Mouse (Mus musculus) embryo, embryonic 11 days (tissue): ENCODE data around the gene Zbed4.
"Not testable (repeated sequence)": the region's sequence is repeated elsewhere in the genome, so short reads cannot be mapped to it uniquely, and the experiment has no call there.

Experiments
- DNase-seq: peaks from one replicate; pipeline ENCODE4 v3.0.0-alpha.2; 2015

Gene Zbed4

DNA sequence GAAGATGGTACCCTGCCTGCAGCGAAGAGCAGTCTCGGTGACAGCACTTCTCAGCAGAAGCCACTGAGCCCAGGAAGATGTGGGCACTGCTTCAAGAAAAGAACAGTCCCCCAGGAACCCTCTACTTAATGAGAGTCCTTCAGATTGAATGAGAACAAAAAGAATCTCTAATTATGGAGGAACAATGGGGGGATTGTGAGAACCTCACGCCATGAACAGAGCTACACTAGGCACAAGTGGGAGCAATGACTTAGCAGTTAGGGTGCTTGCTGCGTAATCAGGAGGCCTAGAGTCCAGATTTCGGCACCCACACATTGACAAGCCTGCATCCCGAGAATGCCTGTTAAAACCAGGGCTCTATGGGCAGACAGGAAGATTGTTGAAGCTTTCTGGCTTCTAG lies 10.1 kb upstream of the Zbed4 start:
- DNase-seq: no peak

DNA sequence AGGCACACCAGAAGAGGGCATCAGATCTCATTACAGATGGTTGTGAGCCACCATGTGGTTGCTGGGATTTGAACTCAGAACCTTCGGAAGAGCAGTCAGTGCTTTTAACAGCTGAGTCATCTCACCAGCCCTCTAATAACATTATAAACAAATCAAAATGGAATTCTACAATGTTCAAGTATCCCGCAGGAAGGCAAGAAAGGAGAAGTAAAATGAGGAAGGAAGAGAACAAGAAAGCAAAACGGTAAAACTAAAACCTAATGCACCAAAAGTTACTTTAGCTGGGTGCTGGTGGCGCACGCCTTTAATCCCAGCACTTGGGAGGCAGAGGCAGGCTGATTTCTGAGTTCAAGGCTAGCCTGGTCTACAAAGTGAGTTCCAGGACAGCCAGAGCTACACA lies 8.1 kb upstream of the Zbed4 start:
- not testable (repeated sequence) for DNase-seq

DNA sequence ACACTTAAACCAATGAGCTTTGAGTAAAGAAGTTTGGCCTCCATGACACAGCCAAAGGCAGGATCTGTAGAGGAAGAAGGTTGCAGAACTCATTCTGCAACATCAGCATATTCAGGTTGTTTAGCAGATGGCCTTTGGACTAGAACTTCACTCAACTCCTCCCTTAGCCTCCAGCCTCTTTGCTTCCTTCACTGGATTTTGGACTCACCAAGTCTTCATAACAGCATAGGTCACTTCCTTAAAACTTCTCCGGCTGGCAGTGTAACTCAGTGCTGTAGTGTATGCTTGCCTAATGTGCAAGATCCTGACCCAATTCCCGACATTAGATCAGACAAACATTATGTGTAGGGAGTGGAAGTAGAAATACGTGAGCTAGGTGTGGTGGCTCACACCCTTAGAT lies 6.1 kb upstream of the Zbed4 start:
- no peak for DNase-seq

DNA sequence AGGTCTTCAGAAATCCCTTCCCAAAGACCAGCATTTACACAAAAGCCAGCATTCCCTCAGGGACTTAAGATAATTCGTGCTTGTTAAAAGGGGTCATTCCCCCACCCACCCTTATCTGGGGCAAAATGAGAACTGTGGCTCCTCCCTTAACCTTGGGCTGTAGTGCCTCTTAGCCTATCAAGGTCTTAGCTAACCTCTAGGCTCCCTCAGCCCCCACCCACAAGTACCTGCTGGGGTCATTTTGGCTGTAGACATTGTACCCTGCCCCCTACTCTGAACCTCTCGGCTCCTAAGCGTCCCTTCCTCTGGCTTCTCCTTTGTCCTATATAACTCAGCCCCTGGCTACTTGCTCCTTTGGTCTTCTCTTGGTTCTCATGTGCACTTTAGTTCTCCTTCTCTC lies 5.5 kb upstream of the Zbed4 start:
- DNase-seq: no peak

DNA sequence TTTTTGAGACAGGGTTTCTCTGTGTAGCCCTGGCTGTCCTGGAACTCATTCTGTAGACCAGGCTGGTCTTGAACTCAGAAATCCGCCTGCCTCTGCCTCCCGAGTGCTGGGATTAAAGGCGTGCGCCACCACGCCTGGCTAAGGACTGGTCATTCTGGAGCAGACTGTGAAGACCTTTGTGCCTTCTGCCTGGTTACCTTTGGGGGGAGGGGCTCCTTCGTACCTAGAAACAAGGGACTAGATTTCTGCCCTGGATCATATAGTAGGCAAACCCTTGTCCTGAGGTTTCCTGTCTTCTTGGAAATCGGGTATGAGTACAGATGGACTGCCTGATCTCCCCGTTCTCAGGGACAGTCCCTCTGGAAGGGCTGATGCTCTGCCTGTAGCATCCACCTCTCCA lies 1.8 kb upstream of the Zbed4 start:
- DNase-seq: not testable (repeated sequence)

DNA sequence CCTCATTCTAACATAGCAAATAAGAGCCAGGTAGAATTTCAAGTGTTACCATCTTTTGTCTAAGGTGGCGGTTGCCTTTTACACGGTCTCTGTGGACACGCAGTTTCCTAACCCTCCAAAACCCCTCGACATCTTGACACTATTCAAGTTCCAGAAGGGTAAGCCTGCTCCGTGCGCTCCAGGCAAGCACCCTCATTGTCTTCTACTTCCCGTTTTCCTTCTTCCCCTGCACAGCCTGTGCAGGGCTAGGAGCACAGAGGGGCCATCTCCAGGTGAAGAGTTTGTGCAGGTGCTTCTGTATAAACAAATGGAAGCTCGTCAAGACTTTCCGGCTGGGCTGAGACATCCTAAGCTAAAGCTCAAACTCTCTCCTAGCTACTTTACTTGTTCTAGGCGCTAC lies 1.4 kb upstream of the Zbed4 start:
- no peak for DNase-seq

DNA sequence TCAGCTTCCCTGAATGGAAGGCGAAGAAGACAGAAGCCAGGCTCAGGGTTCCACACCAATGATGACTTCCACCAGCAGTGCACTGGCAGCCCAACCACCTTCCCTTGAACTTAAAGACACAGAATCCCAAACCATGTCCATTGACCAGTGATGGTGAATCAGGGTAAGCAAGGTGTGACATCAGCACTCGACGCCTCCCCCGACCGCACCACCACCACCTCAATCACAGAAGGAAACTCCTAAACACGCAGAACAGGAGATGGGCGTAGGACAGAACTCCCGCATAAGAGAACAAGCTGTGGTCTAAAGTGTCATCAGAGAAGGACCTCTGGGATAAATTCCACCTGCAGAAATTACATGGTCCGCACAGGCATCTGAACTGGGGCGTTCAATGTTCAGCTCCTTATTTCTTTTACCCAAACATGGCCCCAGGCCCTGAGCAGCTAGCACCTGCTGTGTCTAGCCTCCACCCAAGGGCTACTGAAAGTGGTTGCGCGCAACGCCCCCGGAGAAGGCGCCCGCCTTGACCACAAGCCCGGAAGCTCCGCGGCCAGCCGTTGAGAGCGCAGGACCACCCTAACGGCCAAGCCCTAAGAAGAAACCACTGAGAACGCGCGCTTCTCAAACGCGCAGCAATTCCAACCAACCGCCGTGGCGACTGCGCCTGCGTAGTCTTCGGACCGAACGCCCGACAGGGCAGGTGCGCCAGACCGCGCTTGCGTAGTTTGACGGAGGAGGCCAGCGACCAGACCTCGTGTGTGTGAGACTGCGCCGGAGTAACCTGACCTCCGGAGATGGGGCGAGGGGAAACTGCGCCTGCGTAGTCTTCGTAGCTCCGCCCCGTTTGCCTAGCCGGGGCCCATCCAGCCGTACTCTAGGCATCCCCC lies 540 bp upstream of the Zbed4 start:
- DNase-seq: peak; percentile 99

DNA sequence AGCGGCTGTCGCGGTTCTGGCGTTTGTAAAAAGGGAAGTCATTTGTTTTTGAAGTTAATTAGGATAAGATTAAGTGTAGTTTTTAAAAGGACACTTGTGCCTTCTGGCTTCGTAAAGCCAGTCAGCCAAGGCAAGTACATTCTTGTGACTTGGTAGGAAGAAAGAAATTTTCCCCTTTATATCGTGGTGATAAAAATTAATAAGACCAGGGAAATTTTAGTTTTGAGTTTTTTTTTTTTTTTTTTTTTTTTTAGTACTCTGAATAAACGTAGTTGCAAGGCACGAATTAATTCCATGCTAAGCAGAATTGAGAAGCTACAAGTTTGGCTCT lies 908 bp downstream of the Zbed4 start:
- DNase-seq: no peak

DNA sequence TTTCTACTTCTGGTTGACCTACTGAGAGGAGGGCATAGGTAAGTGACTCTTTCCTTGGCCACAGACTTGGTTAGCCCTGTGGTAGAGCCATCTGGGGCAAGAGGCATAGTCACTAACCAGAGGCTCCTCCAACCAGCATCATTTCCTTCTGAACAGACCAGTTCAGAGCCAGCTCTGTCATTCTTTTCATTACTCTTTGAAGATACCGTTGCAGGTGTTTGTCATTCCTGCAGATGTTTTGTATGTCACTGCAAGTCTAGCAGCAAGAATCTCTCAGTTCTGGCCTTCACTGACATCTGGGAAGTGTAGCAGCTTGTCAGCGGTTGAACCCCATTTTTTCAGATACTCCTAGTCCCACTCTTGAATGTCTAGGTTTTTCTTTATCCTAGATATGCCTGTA lies 3.4 kb downstream of the Zbed4 start:
- DNase-seq: no peak

DNA sequence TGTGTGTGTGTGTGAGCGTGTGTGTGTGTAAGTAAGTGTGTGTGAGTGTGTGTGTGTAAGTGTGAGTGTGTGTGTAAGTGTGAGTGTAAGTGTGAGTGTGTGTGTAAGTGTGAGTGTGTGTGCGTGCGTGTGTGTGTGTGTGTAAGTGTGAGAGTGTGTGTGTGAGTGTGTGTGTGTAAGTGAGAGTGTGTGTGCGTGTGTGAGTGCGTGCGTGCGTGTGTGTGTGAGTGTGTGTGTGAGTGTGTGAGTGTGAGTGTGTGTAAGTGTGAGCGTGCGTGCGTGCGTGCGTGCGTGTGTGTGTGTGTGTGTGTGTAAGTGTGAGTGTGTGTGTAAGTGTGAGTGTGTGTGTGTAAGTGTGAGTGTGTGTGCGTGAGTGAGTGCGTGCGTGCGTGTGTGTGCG lies 4.3 kb downstream of the Zbed4 start:
- no peak for DNase-seq

DNA sequence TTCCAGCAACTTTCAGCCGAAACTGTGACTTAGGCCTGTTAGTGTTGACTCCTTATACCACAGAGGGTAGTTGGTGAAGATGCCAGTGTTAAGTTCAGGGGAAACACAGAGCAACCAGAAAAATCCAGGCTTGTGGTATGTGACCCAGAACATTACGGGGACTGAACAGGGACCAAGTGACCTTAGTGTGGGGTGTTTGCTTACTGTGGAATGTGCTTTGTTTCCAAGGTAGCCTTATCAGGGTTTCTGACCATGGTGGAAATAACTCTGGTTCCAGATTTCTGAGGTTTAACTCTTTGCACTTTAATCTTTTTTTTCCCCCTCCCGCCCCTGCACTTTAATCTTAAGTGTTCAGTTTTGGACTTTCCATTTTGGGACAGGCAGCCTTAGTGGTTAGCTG lies 6.6 kb downstream of the Zbed4 start:
- no peak for DNase-seq

DNA sequence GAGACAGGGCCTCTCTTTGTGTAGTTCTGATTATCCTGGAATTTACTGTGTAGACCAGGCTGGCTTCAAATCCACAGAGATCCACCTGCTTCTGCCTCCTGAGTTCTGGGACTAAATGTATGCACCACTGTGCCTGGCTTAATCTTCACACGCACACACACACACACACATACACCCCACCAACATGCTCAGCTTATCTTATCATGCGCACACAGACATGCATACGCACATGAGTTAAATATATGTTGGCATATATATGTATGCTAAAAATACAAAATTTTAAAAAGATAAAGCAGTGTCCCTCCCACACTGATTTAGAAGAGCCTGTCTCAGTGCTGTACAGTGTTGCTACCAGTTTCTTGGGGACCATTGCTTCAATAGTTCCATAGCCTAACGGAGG lies 10.1 kb downstream of the Zbed4 start:
- DNase-seq: no peak

DNA sequence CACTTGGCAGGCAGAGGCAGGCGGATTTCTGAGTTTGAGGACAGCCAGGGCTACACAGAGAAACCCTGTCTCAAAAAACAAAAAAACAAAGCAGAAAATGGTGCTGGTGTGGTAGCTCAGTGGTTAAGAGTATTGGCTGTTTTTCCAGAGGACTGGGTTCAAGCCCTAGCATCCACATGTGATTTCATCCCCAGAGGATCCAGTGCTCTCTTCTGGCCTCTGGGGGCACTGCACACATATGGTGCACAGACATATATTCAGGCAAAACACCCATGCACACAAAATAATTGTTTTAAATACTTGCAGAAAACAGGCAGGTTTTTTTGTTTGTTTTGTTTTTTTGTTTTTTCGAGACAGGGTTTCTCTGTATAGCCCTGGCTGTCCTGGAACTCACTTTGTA lies 14.7 kb downstream of the Zbed4 start:
- peak; percentile 5 for DNase-seq

DNA sequence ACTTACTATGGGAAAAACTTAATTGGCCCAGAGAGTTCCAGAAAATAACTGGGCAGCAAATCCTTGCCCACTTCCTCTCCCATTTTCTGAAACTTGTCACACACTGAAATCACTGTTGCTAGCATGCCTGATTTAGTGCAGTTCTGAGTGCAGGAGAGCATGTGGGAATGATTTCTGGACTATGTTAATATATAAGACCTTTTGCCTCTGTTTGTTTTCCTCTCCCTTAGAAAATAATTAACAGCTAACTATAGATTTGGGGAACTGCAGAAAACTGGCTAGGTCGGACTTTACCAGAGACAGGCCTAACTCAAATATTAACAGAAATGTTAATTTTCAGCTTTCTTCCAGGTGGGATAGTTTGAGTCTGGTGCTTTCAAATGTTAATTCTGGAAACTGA lies 17.1 kb downstream of the Zbed4 start:
- no peak for DNase-seq

DNA sequence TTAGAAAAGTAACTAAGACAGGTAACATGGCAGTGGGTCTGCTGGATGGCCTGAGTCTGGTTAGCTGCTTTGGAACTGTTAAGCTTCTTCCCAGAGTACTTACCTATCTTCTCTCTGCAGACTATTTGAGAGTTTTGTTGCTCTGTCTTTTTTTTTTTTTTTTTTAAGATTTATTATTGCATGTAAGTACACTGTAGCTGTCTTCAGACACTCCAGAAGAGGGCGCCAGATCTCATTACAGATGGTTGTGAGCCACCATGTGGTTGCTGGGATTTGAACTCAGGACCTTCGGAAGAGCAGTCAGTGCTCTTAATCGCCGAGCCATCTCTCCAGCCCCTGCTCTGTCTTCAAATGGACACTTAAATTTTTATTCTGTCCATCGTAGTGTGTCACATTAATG lies 23.2 kb downstream of the Zbed4 start:
- DNase-seq: not testable (repeated sequence)

DNA sequence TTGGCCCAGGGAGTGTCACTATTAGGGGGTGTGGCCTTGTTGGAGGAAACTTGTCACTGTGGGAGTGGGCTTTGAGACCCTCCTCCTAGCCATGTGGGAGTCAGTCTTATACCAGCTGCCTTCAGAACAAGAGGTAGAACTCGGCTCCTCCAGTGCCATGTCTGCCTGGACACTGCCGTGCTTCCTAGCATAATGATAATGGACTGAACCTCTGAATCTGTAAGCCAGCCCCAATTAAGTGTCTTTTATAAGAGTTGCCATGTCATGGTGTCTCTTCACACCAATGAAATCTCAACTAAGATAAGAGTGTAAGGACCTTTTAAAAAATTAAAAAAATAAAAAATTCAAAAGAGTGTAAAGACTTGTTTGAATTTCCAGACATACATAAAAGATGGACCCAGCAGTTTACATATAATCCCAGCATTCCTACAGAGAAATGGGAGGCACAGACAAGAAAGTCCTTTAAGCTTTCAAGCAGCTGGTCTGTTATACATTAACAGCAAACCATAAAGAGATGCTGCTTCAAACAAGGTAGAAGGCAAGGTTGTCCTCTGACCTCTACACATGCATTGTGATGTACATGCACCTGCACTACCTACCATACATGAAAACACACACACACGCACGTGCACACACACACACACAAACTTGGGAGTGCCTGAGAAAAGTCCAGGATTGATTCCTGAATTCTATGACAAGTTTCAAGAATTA lies 40.8 kb downstream of the Zbed4 start:
- no peak for DNase-seq

DNA sequence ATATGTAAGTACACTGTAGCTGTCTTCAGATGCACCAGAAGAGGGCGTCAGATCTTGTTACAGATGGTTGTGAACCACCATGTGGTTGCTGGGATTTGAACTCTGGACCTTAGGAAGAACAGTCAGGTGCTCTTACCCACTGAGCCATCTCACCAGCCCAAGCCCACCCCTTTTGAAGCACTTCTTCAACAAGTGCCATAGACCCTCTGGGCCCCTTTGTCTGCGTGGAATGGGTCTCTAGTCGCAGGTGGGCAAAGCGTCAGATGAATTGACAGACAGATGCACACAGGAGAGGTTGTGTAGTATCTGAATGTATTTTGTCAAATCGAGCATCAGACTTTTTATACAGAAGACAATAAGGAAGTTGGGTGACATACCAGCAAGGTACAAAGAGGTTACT lies 43.3 kb downstream of the Zbed4 start:
- DNase-seq: not testable (repeated sequence)

DNA sequence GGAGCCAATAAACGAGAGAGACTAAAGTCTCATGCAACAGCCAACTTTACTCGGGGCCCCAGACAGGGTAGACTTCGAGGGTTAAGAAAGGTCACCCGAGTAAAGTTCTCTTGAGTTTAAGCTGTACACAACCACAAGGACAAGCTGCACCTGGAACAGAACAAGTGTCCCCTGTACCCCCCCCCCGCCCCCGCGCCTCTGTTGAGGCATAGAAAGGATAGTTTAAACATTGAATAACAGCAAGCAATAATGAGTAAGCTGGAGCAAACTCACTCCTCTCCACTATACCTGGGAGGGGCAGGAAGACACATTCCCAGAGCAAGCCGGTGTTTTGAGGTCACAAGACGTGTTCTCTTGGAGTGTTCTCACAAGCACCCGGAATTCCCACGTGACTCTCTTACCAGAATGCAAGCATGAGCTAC lies 48.5 kb downstream of the Zbed4 start:
- no peak for DNase-seq

DNA sequence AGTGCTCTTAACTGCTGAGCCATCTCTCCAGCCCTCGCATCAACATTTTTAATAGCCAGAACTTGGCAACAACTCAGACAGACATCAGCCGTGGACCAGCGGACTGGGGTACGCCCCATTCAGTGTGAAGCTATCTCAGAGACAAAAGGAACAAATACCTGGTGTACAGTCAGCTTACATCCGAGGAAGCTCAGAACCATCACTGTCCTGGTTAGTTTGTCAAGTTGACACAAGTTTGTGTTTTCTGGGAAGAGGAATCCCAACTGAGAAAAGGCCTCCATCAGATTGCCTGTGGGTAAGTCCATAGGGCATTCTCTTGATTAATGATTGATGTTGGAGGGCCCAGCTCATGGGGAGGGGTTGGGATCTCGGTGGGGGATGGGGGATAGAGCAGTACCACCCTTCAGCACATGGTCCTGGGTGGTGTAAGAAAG lies 49.5 kb downstream of the Zbed4 start:
- DNase-seq: no peak

DNA sequence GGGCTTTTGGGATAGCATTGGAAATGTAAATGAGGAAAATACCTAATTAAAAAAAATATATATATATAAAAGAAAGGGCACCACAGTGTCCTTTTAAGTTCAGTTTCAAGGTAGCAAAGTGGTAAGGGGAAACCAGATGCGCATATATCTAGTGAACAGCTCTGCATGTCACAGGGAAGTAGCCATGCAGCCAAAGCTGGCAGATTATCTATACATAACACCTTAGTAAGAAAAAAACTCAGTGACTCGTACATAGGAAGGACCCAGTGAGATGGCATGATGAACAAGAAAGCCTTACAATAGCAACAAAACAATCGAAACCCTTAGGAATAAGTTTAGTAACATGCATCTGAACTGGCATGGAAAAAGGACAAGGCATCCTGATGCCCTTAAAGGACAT lies 50.4 kb downstream of the Zbed4 start:
- DNase-seq: no peak

DNA sequence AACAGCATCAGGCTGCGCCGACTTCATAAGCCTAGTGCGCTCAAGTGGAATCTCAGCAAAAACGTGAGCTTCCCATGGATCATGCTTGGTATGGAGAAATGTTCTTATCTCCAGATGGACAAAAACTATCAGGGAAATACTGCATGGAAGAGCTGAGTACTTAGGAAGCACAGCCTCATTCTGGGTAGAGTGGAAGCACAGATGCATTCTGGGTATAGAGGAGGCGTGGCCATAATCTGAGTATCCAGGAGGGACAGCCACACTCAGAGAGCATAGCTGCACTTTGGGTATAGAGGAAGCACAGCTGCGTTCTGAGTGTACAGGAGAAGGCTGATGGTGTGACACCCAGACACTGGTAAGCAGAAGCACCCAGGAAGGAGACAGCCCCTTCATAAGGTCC lies 50.9 kb downstream of the Zbed4 start:
- DNase-seq: no peak

DNA sequence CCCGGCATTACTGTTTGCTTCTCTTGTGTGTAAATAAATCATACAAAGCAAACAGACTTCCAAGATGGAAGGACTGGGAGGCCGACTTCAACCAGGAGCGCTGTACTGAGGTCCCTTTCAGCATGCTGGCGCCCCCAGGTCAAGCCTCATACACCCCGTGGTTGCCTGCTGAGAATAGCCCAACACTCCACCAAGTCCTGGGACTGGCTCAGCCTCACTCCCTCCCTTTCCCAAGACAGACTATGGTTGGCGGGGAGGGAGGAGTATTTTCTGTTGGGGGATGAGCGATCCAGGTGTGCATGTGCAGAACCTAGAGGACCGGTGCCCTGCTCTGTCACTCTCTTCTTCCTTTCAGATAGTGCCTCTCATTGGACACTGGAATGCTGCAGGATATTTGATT lies 56.7 kb downstream of the Zbed4 start:
- no peak for DNase-seq

DNA sequence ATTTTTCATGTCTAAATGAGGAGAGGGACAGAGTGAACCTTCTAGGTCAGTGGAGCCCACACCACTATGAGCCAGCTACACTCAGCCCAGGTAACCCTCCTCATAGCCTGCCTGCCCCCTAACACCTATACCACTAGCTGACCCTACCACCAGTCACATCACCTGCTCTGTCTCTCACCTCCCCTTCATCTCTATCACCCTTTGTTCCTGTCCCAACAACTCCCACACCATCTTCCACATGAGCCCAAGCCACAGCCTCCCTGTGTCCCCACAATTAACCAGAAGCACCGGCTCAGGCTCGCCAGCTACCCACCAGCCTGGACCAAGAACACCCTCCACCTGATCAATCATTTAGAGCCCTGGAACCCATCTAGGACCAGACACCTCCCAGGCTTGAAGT lies 58.9 kb downstream of the Zbed4 start:
- no peak for DNase-seq

DNA sequence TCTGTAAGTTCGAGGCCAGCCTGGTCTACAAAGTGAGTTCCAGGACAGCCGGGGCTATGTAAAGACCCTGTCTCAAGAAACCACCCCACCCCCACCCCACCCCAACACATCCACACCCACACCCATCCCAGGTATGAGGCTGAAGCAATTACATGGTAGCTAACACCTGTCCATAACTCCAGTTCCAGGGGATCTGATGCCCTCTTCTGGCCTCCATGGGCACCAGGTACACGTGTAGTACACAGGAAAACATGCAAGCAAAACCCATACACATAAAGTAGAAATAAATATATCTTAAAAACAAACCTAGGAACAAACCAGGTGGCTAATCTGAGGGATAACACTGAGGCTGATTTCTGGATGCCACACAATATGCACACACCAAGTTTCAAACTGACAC lies 61.8 kb downstream of the Zbed4 start:
- no peak for DNase-seq

DNA sequence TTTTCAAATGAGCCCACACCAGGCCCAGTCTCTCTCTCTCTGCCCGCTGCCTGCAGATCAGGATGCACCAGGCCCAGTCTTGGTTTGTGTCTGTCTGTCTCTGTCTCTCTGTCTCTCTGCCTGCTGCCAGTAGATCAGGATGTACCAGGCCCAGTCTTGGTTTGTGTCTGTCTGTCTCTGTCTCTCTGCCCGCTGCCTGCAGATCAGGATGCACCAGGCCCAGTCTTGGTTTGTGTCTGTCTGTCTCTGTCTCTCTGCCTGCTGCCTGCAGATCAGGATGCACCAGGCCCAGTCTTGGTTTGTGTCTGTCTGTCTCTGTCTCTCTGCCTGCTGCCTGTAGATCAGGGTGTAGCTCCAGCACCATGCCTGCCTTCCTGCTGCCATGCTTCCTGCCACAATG lies 62.4 kb downstream of the Zbed4 start:
- not testable (repeated sequence) for DNase-seq
